Mouse (Mus musculus): ENCODE data around the gene Angptl8. TPM values are rescaled to one million over a fixed set of nuclear protein-coding genes. Genes with fewer than 3 reads are reported as not detected.

Gene Angptl8
- total RNA-seq, 2 experiments from 2014 or later, result not detected

- DNase-seq (ENCODE audit: low spot score in 2 of 2), result no peak
Observed at GRCm38 (mm10) chr9:21811170-21811569, 24.1 kb upstream of the Angptl8 start.

- no peak for DNase-seq (ENCODE audit: low spot score in 2 of 2)
Observed at GRCm38 (mm10) chr9:21816716-21817305, 18.5 kb upstream of the Angptl8 start.

GRCm38 (mm10) chr9:21818125-21818524 lies 17.2 kb upstream of the Angptl8 start:
- DNase-seq (ENCODE audit: low spot score in 2 of 2), result no peak

- no peak for DNase-seq (ENCODE audit: low spot score in 2 of 2)
Observed at GRCm38 (mm10) chr9:21818561-21818960, 16.7 kb upstream of the Angptl8 start.

- peak; percentile 31 to 41 for DNase-seq (ENCODE audit: low spot score in 2 of 2)
Observed at GRCm38 (mm10) chr9:21819181-21819729, 16.1 kb upstream of the Angptl8 start.

GRCm38 (mm10) chr9:21820183-21820582 lies 15.1 kb upstream of the Angptl8 start:
- DNase-seq (ENCODE audit: low spot score in 2 of 2), result no peak

- no peak for DNase-seq (ENCODE audit: low spot score in 2 of 2)
Observed at GRCm38 (mm10) chr9:21822686-21823085, 12.6 kb upstream of the Angptl8 start.

- DNase-seq (ENCODE audit: low spot score in 2 of 2), result no peak
Observed at GRCm38 (mm10) chr9:21823957-21824356, 11.4 kb upstream of the Angptl8 start.

- no peak for DNase-seq (ENCODE audit: low spot score in 2 of 2)
Observed at GRCm38 (mm10) chr9:21824366-21824765, 10.9 kb upstream of the Angptl8 start.

- no peak for DNase-seq (ENCODE audit: low spot score in 2 of 2)
Observed at GRCm38 (mm10) chr9:21829834-21830460, 5.4 kb upstream of the Angptl8 start.

GRCm38 (mm10) chr9:21830461-21830850 lies 4.9 kb upstream of the Angptl8 start:
- DNase-seq (ENCODE audit: low spot score in 2 of 2), result no peak

GRCm38 (mm10) chr9:21830936-21831335 lies 4.4 kb upstream of the Angptl8 start:
- DNase-seq (ENCODE audit: low spot score in 2 of 2), result no peak

- DNase-seq (ENCODE audit: low spot score in 2 of 2), result no peak
Observed at GRCm38 (mm10) chr9:21831558-21832240, 3.6 kb upstream of the Angptl8 start.

- no peak for DNase-seq (ENCODE audit: low spot score in 2 of 2)
Observed at GRCm38 (mm10) chr9:21837690-21838089, 2.4 kb downstream of the Angptl8 start.

GRCm38 (mm10) chr9:21840115-21840787 lies 4.9 kb downstream of the Angptl8 start:
- peak in 1 of 2 experiments; percentile 31 for DNase-seq (ENCODE audit: low spot score in 2 of 2)

- DNase-seq (ENCODE audit: low spot score in 2 of 2), result no peak
Observed at GRCm38 (mm10) chr9:21841340-21841739, 6.0 kb downstream of the Angptl8 start.

GRCm38 (mm10) chr9:21842391-21842790 lies 7.1 kb downstream of the Angptl8 start:
- DNase-seq (ENCODE audit: low spot score in 2 of 2), result no peak

- no peak for DNase-seq (ENCODE audit: low spot score in 2 of 2)
Observed at GRCm38 (mm10) chr9:21843086-21843485, 7.8 kb downstream of the Angptl8 start.

GRCm38 (mm10) chr9:21845381-21846080 lies 10.2 kb downstream of the Angptl8 start:
- DNase-seq (ENCODE audit: low spot score in 2 of 2), result no peak

GRCm38 (mm10) chr9:21846755-21847341 lies 11.5 kb downstream of the Angptl8 start:
- DNase-seq (ENCODE audit: low spot score in 2 of 2), result no peak

- DNase-seq (ENCODE audit: low spot score in 2 of 2), result no peak
Observed at GRCm38 (mm10) chr9:21847425-21847824, 12.1 kb downstream of the Angptl8 start.
